ENCODE assay signal across 9 mouse cellular contexts in the genomic region with DNA sequence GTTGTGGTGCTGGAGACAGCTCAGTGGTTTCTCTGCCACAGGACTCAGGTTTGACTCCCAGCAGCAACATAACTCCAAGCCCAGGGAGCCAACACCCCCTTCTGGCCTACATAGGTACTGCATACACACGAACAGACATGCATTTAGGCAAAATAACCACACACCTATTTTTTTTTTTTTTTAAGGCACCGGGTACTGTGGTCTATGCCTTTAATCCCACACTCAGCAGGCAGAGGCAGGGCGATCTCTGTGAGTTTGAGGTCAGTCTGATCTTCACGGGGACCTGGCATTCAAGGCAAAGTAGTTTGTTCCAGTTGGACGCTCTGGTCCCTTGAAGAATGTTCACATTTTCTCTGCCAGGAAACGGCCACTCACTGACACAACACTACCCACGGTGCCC. TPM values are rescaled to one million over a fixed set of nuclear protein-coding genes. Genes with fewer than 3 reads are reported as not detected.
DNase-seq lines count a peak whose midpoint lies in the region; ATAC-seq lines count a peak whose summit lies in the region.
"Had no signal": no experiment of that assay in that cellular context is flagged by ENCODE, and none has a peak within 500 bp of the region (broad histone marks: within the 10 kb centered on the region; RNA-seq: fewer than 3 reads in every experiment).

No protein-coding gene starts in this region.

- ATAC-seq in liver, embryonic 12.5 days, result no peak
- no peak for ATAC-seq in megakaryocyte, adult 5-6 weeks (ENCODE audit: poor library complexity, severe bottlenecking)

- H3K4me1 ChIP-seq in liver, embryonic 12.5 days, result peaks cover 42% of the 10 kb centered on the region

- no peak overlapping the region for H3K4me3 ChIP-seq in liver, embryonic 12.5 days
- H3K4me3 ChIP-seq: heart, embryonic 15.5 days had no signal

- H3K27ac ChIP-seq in liver, embryonic 12.5 days, result no peak overlapping the region
- H3K27ac ChIP-seq: heart, embryonic 15.5 days had no signal

- DNase-seq in adrenal gland, postnatal 10 days, result peak; percentile 45
- DNase-seq in adrenal gland, adult 18-20 months (ENCODE audit: low spot score in 2 of 2), result no peak
- DNase-seq in liver, result peak; percentile 64
- DNase-seq in forelimb bud, embryonic 11.5 days (ENCODE audit: low read depth, low spot score), result peak; percentile 46
- DNase-seq in splenic B cell, adult 2 months (ENCODE audit: low read depth, low spot score), result peak; percentile 73
- no peak for DNase-seq in right cerebral cortex, adult 2 months (ENCODE audit: low spot score in 2 of 2)

- H3K4me2 ChIP-seq in liver, embryonic 12.5 days, result no peak overlapping the region
- H3K4me2 ChIP-seq: heart, embryonic 15.5 days had no signal

- no peak overlapping the region for H3K9ac ChIP-seq in liver, embryonic 12.5 days
- H3K9ac ChIP-seq: heart, embryonic 15.5 days had no signal

- no peaks in the 10 kb centered on the region for H3K27me3 ChIP-seq in liver, embryonic 12.5 days (replicated peaks)
- no peaks in the 10 kb centered on the region for H3K27me3 ChIP-seq in splenic B cell, adult 2 months (ENCODE audit: control insufficient read depth, insufficient read depth, low read length, poor library complexity, severe bottlenecking)
- H3K27me3 ChIP-seq: heart, embryonic 15.5 days had no signal

- H3K36me3 ChIP-seq in liver, embryonic 12.5 days, result no peaks in the 10 kb centered on the region
- H3K36me3 ChIP-seq in splenic B cell, adult 2 months (ENCODE audit: control insufficient read depth, insufficient read depth, low read length, poor library complexity, severe bottlenecking), result no peaks in the 10 kb centered on the region
- H3K36me3 ChIP-seq: heart, embryonic 15.5 days had no signal

- H3K9me3 ChIP-seq in liver, embryonic 12.5 days (replicated peaks), result no peaks in the 10 kb centered on the region
- H3K9me3 ChIP-seq: heart, embryonic 15.5 days had no signal

- WGBS in liver, embryonic 12.5 days (ENCODE audit: insufficient replicate concordance), result 65% methylated on average over 7 of the region's 7 CpGs

RNA-seq across cellular contexts. Expression of gene Kyat1, which starts 2.2 kb away (rescaled TPM):
- total RNA-seq in adrenal gland, postnatal 10 days (2021), result 10 to 100 TPM; 27.4 to 27.9 TPM
- total RNA-seq in adrenal gland, adult 18-20 months (2021), result 10 to 100 TPM; 18.2 to 26.3 TPM
- polyA plus RNA-seq in liver, embryonic 12.5 days (2016; fragmentation: Nextera tagmentation; extraction: Ambion mirVana), result 11.3 and 11.4 TPM in 2 replicates
- 1.5 and 2.3 TPM in 2 replicates for total RNA-seq in megakaryocyte, adult 5-6 weeks (2015)
- 3.3 and 5.0 TPM in 2 replicates for total RNA-seq in megakaryocyte, adult 5-6 weeks (2017)

RNA-seq across cellular contexts. Expression of gene Spout1, which starts 25.2 kb away (rescaled TPM):
- total RNA-seq in adrenal gland, postnatal 10 days (2021), result 10 to 100 TPM; 18.1 TPM
- total RNA-seq in adrenal gland, adult 18-20 months (2021), result 10 to 100 TPM; 21.1 to 25.4 TPM
- 54.4 and 55.1 TPM in 2 replicates for polyA plus RNA-seq in liver, embryonic 12.5 days (2016; fragmentation: Nextera tagmentation; extraction: Ambion mirVana)
- total RNA-seq in megakaryocyte, adult 5-6 weeks (2015), result 5.4 and 5.5 TPM in 2 replicates
- 8.5 and 11.7 TPM in 2 replicates for total RNA-seq in megakaryocyte, adult 5-6 weeks (2017)

RNA-seq across cellular contexts. Expression of gene Endog, which starts 32.1 kb away (rescaled TPM):
- 10 to 100 TPM; 55.6 to 58.2 TPM for total RNA-seq in adrenal gland, postnatal 10 days (2021)
- total RNA-seq in adrenal gland, adult 18-20 months (2021), result 10 to 100 TPM; 34.0 to 40.6 TPM
- polyA plus RNA-seq in liver, embryonic 12.5 days (2016; fragmentation: Nextera tagmentation; extraction: Ambion mirVana), result 23.0 and 23.3 TPM in 2 replicates
- 2.3 and 4.1 TPM in 2 replicates for total RNA-seq in megakaryocyte, adult 5-6 weeks (2015)
- total RNA-seq in megakaryocyte, adult 5-6 weeks (2017), result 2.9 and 4.0 TPM in 2 replicates

RNA-seq across cellular contexts. Expression of gene Lrrc8a, which starts 34.1 kb away (rescaled TPM):
- 10 to 100 TPM; 43.5 to 53.2 TPM for total RNA-seq in adrenal gland, postnatal 10 days (2021)
- 10 to 100 TPM; 61.9 to 64.7 TPM for total RNA-seq in adrenal gland, adult 18-20 months (2021)
- 12.8 and 13.9 TPM in 2 replicates for polyA plus RNA-seq in liver, embryonic 12.5 days (2016; fragmentation: Nextera tagmentation; extraction: Ambion mirVana)
- total RNA-seq in megakaryocyte, adult 5-6 weeks (2015), result 17.9 and 18.4 TPM in 2 replicates
- 10.5 and 13.0 TPM in 2 replicates for total RNA-seq in megakaryocyte, adult 5-6 weeks (2017)

RNA-seq across cellular contexts. Expression of gene Gm28035, which starts 36.9 kb away (rescaled TPM):
- 1 to 10 TPM; 1.9 to 2.0 TPM for total RNA-seq in adrenal gland, postnatal 10 days (2021)
- total RNA-seq in adrenal gland, adult 18-20 months (2021), result 1 to 10 TPM; 1.4 to 2.3 TPM
- polyA plus RNA-seq in liver, embryonic 12.5 days (2016; fragmentation: Nextera tagmentation; extraction: Ambion mirVana), result 0.11 and 0.12 TPM in 2 replicates
- total RNA-seq in megakaryocyte, adult 5-6 weeks (2015), result 0.04 TPM in 1 of 2 replicates, not detected in the other
- not detected in 2 replicates for total RNA-seq in megakaryocyte, adult 5-6 weeks (2017)

Comparison
In these comparisons a context has a peak if more than half of its experiments do, and no peak if none do; other contexts are left out.
1. DNase-seq: peak in adrenal gland, postnatal 10 days (single experiment), liver (single experiment), forelimb bud, embryonic 11.5 days (single experiment) and splenic B cell, adult 2 months (single experiment); none in adrenal gland, adult 18-20 months (0 of 2) and right cerebral cortex, adult 2 months (0 of 2).
2. RNA of gene Endog, which starts 32.1 kb away (total RNA-seq): 55.6 to 58.2 TPM in adrenal gland, postnatal 10 days and 34.0 to 40.6 TPM in adrenal gland, adult 18-20 months; 2.3 to 4.1 TPM in megakaryocyte, adult 5-6 weeks; every median in the first group is over 4 times any median in the second.